Mouse (Mus musculus) hindbrain, embryonic 11.5 days (tissue): Measurements from ENCODE around the gene Alg13. TPM values are rescaled to one million over a fixed set of nuclear protein-coding genes. Genes with fewer than 3 reads are reported as not detected.

Source experiments
- ATAC-seq: fragments of 200-750 bp; cut with Nextera tagmentation; 2 replicates; pipeline ENCODE4 v1.8.0; 2017; ENCODE audit warnings: mild to moderate bottlenecking, moderate TSS enrichment, moderate library complexity; ENCODE audit not compliant: low FRiP score
- DNase-seq: peaks from one replicate; pipeline ENCODE4 v3.0.0-alpha.2; 2015; ENCODE audit warnings: low spot score
- H3K27ac ChIP-seq: fragments of 300-500 bp; sonication (generic); 2 replicates; pipeline ENCODE4 v1.5.1; 2014; ENCODE audit warnings: mild to moderate bottlenecking, low read depth, low read length
- H3K27me3 ChIP-seq: fragments of 300-500 bp; sonication (generic); 2 replicates; pipeline ENCODE4 v1.6.1; 2014; ENCODE audit warnings: mild to moderate bottlenecking, low read length, moderate library complexity, mixed read lengths; ENCODE audit not compliant: control insufficient read depth, insufficient read depth
- H3K36me3 ChIP-seq: fragments of 300-500 bp; sonication (generic); 2 replicates; pipeline ENCODE4 v1.6.1; 2014; ENCODE audit warnings: mild to moderate bottlenecking, low read length, moderate library complexity, mixed read lengths; ENCODE audit not compliant: control insufficient read depth, insufficient read depth
- H3K4me1 ChIP-seq: fragments of 300-500 bp; sonication (generic); replicated peaks from 2 replicates; pipeline ENCODE4 v1.6.1; 2014; ENCODE audit warnings: low read length, mixed read lengths; ENCODE audit not compliant: control insufficient read depth, insufficient read depth
- H3K4me2 ChIP-seq: fragments of 300-500 bp; sonication (generic); replicated peaks from 2 replicates; pipeline ENCODE4 v1.6.1; 2014; ENCODE audit warnings: mild to moderate bottlenecking, low read depth, low read length
- H3K4me3 ChIP-seq: fragments of 300-500 bp; sonication (generic); 2 replicates; pipeline ENCODE4 v1.5.1; 2014; ENCODE audit warnings: low read depth, low read length
- H3K9ac ChIP-seq: fragments of 300-500 bp; sonication (generic); 2 replicates; pipeline ENCODE4 v1.6.1; 2014; ENCODE audit warnings: low read depth, low read length
- H3K9me3 ChIP-seq: fragments of 300-500 bp; sonication (generic); 2 replicates; pipeline ENCODE4 v1.6.1; 2016; ENCODE audit warnings: low read length; ENCODE audit not compliant: control insufficient read depth
- WGBS: fragments of 180-500 bp; shearing (Covaris S2); extraction: QIAGEN DNeasy Blood & Tissue Kit; methylation state at CpG from one replicate; pipeline ENCODE4 v1.1.7; 2014; 5-methylcytosine and 5-hydroxymethylcytosine counted together
- polyA plus RNA-seq: library from polyadenylated mRNA; unstranded; fragments of >200 nt; fragmentation: Nextera tagmentation; extraction: Ambion mirVana; gene quantifications from 2 replicates; pipeline ENCODE4 v1.2.1, GENCODE M21; 2014

Alg13 gene
- 22.8 and 23.4 TPM in 2 replicates for polyA plus RNA-seq

DNA sequence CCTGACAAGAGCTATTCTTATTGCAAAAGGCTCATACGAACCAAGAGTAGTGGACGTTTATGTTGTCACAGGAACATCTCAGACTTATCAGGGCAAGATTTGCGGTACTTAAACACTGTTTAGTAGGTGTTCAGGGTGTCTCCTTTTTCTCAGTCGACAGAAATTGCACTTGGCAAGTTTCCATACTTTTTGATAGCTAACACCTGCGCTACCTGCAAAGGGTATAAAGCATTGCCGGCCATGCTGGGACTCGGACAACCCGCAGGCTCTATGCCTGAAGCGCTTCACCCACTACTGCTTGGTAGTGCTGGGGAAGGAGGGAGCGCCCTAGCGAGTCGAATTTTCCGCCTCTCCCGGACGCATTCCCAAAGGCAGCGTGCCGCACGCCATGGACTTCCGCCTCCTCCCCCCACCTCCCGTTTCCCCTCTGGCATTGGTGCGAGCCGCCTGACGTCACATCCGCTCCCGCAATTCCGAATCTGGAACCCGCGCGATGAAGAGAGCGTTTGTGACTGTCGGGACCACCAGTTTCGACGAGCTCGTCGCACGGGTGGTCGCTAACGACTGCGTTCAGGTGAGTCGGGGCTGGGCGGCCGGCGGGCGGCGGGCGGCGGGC lies at the start of gene Alg13:
Gene Alg13, plus strand, starts transcription at position 257 of the 616 bp plus-strand sequence.
- Histone ChIP-seq H3K36me3 (no peaks in the 10 kb centered on the region), H3K27ac (no peak within 1 kb of the TSS), H3K9me3 (no peaks in the 10 kb centered on the region), H3K27me3 (no peaks in the 10 kb centered on the region), H3K4me3 (peak within 1 kb of the TSS; percentile 59), H3K9ac (peak within 1 kb of the TSS; percentile 64), H3K4me2 (peak within 1 kb of the TSS; percentile 78), H3K4me1 (no peaks in the 10 kb centered on the region)
- 17% methylated on average over 30 of the region's 47 CpGs for whole genome bisulfite sequencing
- ATAC-seq (peak; percentile 94), DNase-seq (peak; percentile 86)

DNA sequence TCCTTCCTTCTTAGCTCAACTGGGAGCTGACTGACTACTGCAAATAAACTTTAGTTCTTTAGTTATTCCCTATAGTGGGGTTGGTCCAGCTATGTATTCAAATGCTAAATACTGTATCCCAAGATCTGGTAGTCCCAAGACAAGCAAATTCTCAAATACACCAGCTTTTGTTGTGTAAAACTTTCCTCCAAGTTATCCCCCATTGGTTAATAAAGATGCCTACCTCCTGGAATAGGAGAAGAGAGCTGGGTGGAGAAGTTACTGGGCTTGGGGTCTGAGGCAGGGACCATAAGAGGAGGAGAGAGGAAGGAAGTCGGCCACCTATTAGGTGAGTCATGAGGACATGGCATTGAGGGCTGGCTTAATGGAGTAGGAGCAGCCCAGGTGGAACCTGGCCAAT lies 49.0 kb upstream of the Alg13 start:
- DNase-seq (no peak), ATAC-seq (no peak)
- no peak overlapping the region for H3K4me2 ChIP-seq
- no peaks in the 10 kb centered on the region for H3K9me3 ChIP-seq
- no peaks in the 10 kb centered on the region for H3K27me3 ChIP-seq
- H3K27ac ChIP-seq: no peak overlapping the region
- no peak overlapping the region for H3K9ac ChIP-seq
- no peaks in the 10 kb centered on the region for H3K36me3 ChIP-seq
- WGBS: 87% methylated on average over 1 of the region's 1 CpGs
- no peaks in the 10 kb centered on the region for H3K4me1 ChIP-seq
- no peak overlapping the region for H3K4me3 ChIP-seq

DNA sequence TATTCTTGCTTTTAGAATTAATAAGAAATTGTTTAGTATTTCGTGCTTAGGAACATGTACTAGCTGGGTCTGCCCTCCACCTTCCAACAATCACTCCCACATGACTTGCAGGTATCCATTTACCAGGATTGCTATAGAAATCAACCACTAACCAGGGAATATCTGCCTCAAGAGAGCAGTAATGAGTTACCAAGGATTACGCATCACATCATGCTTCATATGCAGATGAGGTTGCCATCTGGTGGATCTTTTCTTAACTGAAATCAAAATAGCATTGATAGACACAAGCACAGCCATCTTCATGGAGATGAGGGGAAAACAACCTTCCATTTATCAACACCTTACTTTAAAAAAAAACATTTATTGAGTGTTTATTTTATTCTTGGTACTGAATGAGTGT lies 16.1 kb upstream of the Alg13 start:
- Histone ChIP-seq H3K27ac (no peak overlapping the region), H3K4me2 (no peak overlapping the region), H3K27me3 (no peaks in the 10 kb centered on the region), H3K9me3 (no peaks in the 10 kb centered on the region), H3K36me3 (no peaks in the 10 kb centered on the region), H3K4me1 (no peaks in the 10 kb centered on the region), H3K4me3 (no peak overlapping the region), H3K9ac (no peak overlapping the region)
- WGBS: 83% methylated on average over 2 of the region's 2 CpGs
- ATAC-seq: no peak
- no peak for DNase-seq

DNA sequence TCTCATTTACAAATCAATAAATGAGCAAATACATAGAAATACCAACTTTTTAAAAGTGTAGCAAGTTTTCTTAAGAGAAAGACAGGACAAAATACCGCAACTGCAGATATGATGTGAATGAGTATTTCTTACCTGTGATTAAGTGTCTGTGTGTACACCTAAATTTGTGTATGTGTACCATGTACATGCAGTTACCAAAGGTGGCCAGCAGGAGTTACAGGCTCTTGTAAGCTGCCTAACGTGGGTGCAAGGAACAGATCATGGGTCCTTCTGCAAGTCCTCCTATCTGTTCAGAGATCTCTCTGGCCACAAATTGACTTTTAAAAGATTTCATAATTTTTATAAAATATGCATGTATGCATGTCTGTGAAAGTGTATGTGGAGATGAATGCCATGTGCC lies 11.9 kb upstream of the Alg13 start:
- ATAC-seq: no peak
- Histone ChIP-seq H3K4me1 (no peaks in the 10 kb centered on the region), H3K9me3 (no peaks in the 10 kb centered on the region), H3K27ac (no peak overlapping the region), H3K4me3 (no peak overlapping the region), H3K9ac (no peak overlapping the region), H3K27me3 (no peaks in the 10 kb centered on the region), H3K4me2 (no peak overlapping the region), H3K36me3 (no peaks in the 10 kb centered on the region)
- DNase-seq: no peak
- 86% methylated on average over 2 of the region's 2 CpGs for WGBS

DNA sequence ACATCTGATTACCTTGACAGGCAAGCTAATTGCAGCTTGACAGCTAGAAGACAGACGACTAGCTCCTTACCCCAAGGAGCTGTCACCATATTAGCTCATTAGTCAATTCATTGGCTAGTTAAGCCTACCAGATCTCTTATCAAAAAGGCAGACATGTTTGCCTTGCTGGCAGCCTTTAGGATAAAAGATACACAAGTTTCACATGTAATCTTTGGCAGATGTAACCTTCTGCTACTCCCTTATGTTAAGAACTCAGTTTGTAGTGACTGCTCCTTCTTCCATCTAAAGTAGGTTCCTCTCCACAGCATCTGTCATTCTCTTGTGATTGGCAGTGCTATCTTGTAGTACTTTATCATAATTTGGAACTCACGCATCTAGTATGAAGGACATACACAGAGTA lies 3.6 kb upstream of the Alg13 start:
- Histone ChIP-seq H3K27ac (no peak overlapping the region), H3K9me3 (no peaks in the 10 kb centered on the region), H3K4me1 (no peaks in the 10 kb centered on the region), H3K4me3 (no peak overlapping the region), H3K4me2 (no peak overlapping the region), H3K9ac (no peak overlapping the region), H3K27me3 (no peaks in the 10 kb centered on the region), H3K36me3 (no peaks in the 10 kb centered on the region)
- 57% methylated on average over 2 of the region's 2 CpGs for WGBS
- DNase-seq (no peak), ATAC-seq (no peak)

DNA sequence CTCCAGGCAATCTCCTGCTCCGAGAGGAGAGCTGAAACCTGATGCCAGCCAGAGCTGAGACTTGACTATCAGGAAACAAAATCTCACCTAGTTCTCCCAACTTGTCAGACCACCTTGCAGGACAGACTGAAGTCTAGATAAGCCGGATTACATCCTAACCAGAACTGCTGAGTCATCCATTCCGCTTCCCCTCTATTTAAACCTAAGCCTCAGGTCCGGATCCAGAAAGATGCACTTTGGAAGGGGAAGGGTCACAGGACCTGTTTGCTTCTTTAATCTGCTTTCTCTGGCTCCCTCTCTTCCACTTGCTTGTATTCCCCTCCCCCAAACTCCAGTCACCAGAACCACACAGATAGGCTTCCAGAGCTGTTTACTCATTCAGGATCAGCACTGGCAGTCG lies 2.6 kb upstream of the Alg13 start:
- H3K27ac ChIP-seq: no peak overlapping the region
- no peaks in the 10 kb centered on the region for H3K36me3 ChIP-seq
- ATAC-seq (no peak), DNase-seq (no peak)
- no peaks in the 10 kb centered on the region for H3K27me3 ChIP-seq
- no peak overlapping the region for H3K4me2 ChIP-seq
- H3K4me3 ChIP-seq: no peak overlapping the region
- no peak overlapping the region for H3K9ac ChIP-seq
- no peaks in the 10 kb centered on the region for H3K4me1 ChIP-seq
- H3K9me3 ChIP-seq: no peaks in the 10 kb centered on the region
- WGBS: 26% methylated on average over 5 of the region's 5 CpGs

DNA sequence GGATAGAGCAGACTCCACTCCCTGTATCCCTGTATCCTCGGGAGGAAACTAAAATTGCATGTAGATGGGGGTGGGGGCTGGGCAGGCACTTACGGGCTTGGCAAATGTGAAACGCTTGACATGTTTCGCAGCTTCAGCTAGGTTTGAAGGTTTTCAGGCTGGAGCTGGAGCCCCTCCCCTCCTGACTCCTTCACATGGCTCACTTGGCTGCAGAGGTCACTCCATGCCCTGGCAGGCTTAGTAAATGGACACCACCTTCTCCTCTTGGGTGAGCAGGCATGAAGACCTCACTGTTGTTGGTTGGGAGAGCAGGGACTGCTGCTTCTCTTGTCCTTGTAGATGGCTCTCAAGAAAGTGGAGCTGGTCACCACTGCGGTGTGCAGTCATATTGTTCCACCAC lies 1.6 kb upstream of the Alg13 start:
- H3K27me3 ChIP-seq: no peaks in the 10 kb centered on the region
- H3K9ac ChIP-seq: no peak overlapping the region
- no peak for ATAC-seq
- no peaks in the 10 kb centered on the region for H3K36me3 ChIP-seq
- H3K27ac ChIP-seq: no peak overlapping the region
- no peaks in the 10 kb centered on the region for H3K9me3 ChIP-seq
- no peak overlapping the region for H3K4me3 ChIP-seq
- 69% methylated on average over 4 of the region's 5 CpGs for WGBS
- no peak for DNase-seq
- H3K4me2 ChIP-seq: no peak overlapping the region
- no peaks in the 10 kb centered on the region for H3K4me1 ChIP-seq

DNA sequence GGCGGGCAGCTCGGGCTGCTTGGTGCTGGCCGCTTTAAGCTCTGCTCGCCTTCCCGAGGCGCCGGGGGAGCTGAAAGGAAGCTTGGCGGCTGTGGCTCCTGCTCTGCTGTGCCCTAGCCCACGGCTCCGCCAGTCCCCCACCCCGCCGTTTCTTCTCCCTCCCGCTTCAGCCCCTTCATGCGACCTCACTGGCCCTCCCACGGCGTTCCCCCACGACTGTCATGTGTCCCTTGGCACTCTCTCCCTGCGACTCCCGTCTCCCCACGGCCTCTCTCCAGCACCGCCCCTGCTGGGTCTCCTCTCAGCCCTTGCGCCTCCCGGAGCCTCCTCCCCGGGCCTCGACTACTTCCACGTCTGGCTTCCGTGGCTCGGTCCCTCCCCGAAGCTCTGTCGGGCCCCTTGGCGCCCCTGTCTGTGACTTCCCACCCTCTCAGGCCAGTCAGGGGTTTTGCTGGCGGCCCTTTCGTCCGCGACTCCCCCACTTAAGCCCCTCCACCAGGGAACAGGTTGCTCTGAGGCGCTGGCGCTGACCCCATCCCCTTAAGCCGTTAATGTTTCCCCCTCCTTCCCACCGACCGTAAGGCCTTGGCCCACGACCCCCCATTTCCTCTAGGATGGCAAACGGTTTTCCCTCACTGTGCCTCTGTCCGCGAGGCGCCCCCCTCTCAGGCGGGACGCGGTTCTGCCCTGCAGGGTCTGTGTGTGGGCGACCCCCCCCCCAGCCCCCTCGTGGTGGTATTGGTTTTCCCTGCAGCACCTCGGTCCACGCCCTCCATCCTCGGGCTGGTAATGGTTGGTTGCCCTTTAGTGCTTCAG lies 768 bp downstream of the Alg13 start:
- Histone ChIP-seq H3K27ac (no peak overlapping the region), H3K9ac (peak overlapping the region; percentile 64), H3K4me3 (peak overlapping the region; percentile 59), H3K4me1 (no peaks in the 10 kb centered on the region), H3K27me3 (no peaks in the 10 kb centered on the region), H3K36me3 (no peaks in the 10 kb centered on the region), H3K9me3 (no peaks in the 10 kb centered on the region), H3K4me2 (peak overlapping the region; percentile 78)
- ATAC-seq: peak; percentile 83
- DNase-seq: peak; percentile 22
- WGBS: 18% methylated on average over 38 of the region's 53 CpGs

DNA sequence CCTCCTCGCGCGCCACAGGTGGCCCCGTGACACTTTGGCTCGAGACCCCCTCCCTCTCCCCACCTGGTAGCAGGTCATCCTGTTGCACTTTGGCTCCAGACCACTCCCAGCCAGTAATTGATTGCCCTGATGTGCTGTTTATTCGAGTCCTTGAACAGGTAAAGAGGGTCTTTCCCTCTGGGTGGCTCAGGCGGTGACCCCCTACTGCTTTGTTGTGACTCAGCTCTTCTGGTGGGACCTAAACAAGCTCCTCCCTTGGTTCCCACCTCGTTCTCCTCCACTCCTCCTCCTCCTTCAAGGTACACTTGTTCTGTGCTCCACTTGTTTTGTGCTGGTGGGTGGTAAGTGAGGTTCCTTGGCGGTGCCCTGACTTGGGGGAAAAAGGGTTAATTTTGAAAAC lies 1.8 kb downstream of the Alg13 start:
- H3K4me2 ChIP-seq: peak overlapping the region; percentile 14; the same call in 1 of the 2 replicates
- H3K4me3 ChIP-seq: no peak overlapping the region
- WGBS: 36% methylated on average over 4 of the region's 9 CpGs
- H3K27me3 ChIP-seq: no peaks in the 10 kb centered on the region
- no peaks in the 10 kb centered on the region for H3K36me3 ChIP-seq
- H3K27ac ChIP-seq: no peak overlapping the region
- ATAC-seq (no peak), DNase-seq (no peak)
- H3K9ac ChIP-seq: no peak overlapping the region
- H3K4me1 ChIP-seq: no peaks in the 10 kb centered on the region
- no peaks in the 10 kb centered on the region for H3K9me3 ChIP-seq
